Mouse (Mus musculus) liver, embryonic 14.5 days (tissue): ENCODE data around the gene Cntn5. TPM values are rescaled to one million over a fixed set of nuclear protein-coding genes. Genes with fewer than 3 reads are reported as not detected.

Experiments
- ATAC-seq: fragments of 200-750 bp; cut with Nextera tagmentation; 2 replicates; pipeline ENCODE4 v1.8.0; 2017; ENCODE audit warnings: moderate number of reproducible peaks, mild to moderate bottlenecking, moderate library complexity; ENCODE audit not compliant: insufficient read depth
- DNase-seq, 3 experiments: peaks; one replicate each; pipeline ENCODE4 v3.0.0-alpha.2; 2012 to 2013; ENCODE audit warnings: low read depth in 3 of 3, low spot score in 3 of 3
- H3K27ac ChIP-seq: fragments of 300-500 bp; sonication (generic); 2 replicates; pipeline ENCODE4 v1.5.1; 2014; ENCODE audit warnings: moderate library complexity, mild to moderate bottlenecking, control low read depth, inconsistent platforms
- H3K27me3 ChIP-seq: fragments of 300-500 bp; sonication (generic); 2 replicates; pipeline ENCODE4 v1.6.1; 2014; ENCODE audit warnings: mild to moderate bottlenecking, low read length, moderate library complexity; ENCODE audit not compliant: control insufficient read depth, insufficient read depth
- H3K36me3 ChIP-seq: fragments of 300-500 bp; sonication (generic); replicated peaks from 2 replicates; pipeline ENCODE4 v1.6.1; 2014; ENCODE audit warnings: low read depth; ENCODE audit not compliant: control insufficient read depth, insufficient read depth
- H3K4me1 ChIP-seq, 2 experiments: fragments of 200-500 bp in 1 of 2; fragments of 300-500 bp in 1 of 2; sonication (generic) in 1 of 2; replicated peaks; 2 replicates each; pipeline ENCODE4 v1.6.1; 2012 to 2014; ENCODE audit warnings: antibody characterized with exemption in 1 of 2, inconsistent platforms in 1 of 2, low read length in 1 of 2; ENCODE audit not compliant: control insufficient read depth in 2 of 2, insufficient read depth in 2 of 2
- H3K4me2 ChIP-seq: fragments of 300-500 bp; sonication (generic); 2 replicates; pipeline ENCODE4 v1.6.1; 2014; ENCODE audit warnings: low read depth, mild to moderate bottlenecking, control low read depth, moderate library complexity
- H3K4me3 ChIP-seq, 2 experiments: fragments of 200-500 bp in 1 of 2; fragments of 300-500 bp in 1 of 2; sonication (generic) in 1 of 2; 2 replicates each; pipeline ENCODE4 v1.5.1; 2012 to 2014; ENCODE audit warnings: low read depth in 2 of 2, low read length in 2 of 2, mild to moderate bottlenecking in 2 of 2, control low read depth in 1 of 2, inconsistent platforms in 1 of 2, moderate library complexity in 1 of 2; ENCODE audit not compliant: insufficient read depth in 1 of 2
- H3K9ac ChIP-seq: fragments of 300-500 bp; sonication (generic); replicated peaks from 2 replicates; pipeline ENCODE4 v1.6.1; 2014; ENCODE audit warnings: mild to moderate bottlenecking, control low read depth, moderate library complexity
- H3K9me3 ChIP-seq: fragments of 300-500 bp; sonication (generic); 2 replicates; pipeline ENCODE4 v1.6.1; 2016; ENCODE audit warnings: low read length, mixed read lengths; ENCODE audit not compliant: control insufficient read depth
- CTCF ChIP-seq: IDR thresholded peaks from 2 replicates; pipeline ENCODE4 v1.5.1; 2016; ENCODE audit warnings: antibody characterized with exemption, low read depth, control low read depth
- EP300 ChIP-seq: IDR thresholded peaks from 2 replicates; pipeline ENCODE4 v1.6.1; 2016; ENCODE audit warnings: antibody characterized with exemption, low read depth
- WGBS: fragments of 180-500 bp; shearing (Covaris S2); extraction: QIAGEN DNeasy Blood & Tissue Kit; methylation state at CpG from one replicate; pipeline ENCODE4 v1.1.7; 2014; ENCODE audit not compliant: insufficient replicate concordance; 5-methylcytosine and 5-hydroxymethylcytosine counted together
- polyA plus RNA-seq, 2 experiments: library from polyadenylated mRNA; depleted of rRNA in 1 of 2; stranded (reverse) in 1 of 2; unstranded in 1 of 2; fragments of >200 nt; fragmentation: Nextera tagmentation in 1 of 2; extraction: Ambion mirVana in 1 of 2; gene quantifications; 2 replicates each; pipeline versions ENCODE4 v1.2.1 to v1.2.3; 2012 to 2014

The Cntn5 gene
- polyA plus RNA-seq (2012; rRNA removed), result not detected in 2 replicates
- not detected in 2 replicates for polyA plus RNA-seq (2014; fragmentation: Nextera tagmentation; extraction: Ambion mirVana)

DNA sequence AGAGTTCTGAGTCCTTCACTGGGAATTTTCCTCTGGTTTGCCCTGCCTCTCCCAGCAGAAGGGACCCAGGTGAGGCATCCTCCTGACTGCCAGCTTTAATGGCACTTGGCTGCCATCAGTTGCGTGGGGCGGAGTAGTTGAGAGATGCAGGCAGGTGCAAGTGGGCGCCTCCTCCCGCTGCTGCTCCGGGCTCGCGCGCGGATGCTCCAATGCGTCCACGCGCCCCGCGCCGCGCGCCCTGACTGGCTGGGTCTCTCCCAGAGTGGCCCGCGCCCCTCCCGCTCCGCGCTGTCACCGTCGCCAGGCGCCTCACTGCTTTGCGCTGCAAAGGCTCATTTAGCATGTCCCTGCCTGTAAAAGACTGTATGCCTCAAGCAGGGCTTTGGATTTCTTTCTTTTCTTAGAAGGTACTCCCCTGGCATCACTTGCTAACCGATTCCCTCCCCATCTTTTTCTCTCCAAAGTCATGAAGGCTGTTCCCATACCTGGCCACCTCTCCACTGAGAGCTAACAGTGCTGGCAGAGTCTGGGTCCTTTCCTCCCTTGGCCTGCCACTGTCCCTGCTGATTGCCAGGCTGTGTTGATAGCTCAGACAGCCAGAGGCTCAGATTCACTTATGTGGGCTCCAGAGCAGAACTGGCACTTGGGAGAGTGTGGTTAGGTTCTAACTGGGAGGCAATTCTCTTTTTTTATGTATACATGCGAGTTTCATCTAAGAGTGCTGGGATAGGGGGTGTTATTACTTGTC is at the start of gene Cntn5:
TSS of gene Cntn5 (minus strand) at position 160 of the 748 bp plus-strand sequence.
- TF ChIP-seq CTCF (no peak), EP300 (no peak)
- Histone ChIP-seq H3K27ac (no peak within 1 kb of the TSS), H3K4me1 (no peaks in the 10 kb centered on the region), H3K27me3 (no peaks in the 10 kb centered on the region), H3K4me3 (no peak within 1 kb of the TSS), H3K4me2 (no peak within 1 kb of the TSS), H3K36me3 (no peaks in the 10 kb centered on the region), H3K9me3 (no peaks in the 10 kb centered on the region), H3K9ac (no peak within 1 kb of the TSS)
- 3% methylated on average over 28 of the region's 28 CpGs for WGBS
- no peak for DNase-seq
- ATAC-seq, result no peak

DNA sequence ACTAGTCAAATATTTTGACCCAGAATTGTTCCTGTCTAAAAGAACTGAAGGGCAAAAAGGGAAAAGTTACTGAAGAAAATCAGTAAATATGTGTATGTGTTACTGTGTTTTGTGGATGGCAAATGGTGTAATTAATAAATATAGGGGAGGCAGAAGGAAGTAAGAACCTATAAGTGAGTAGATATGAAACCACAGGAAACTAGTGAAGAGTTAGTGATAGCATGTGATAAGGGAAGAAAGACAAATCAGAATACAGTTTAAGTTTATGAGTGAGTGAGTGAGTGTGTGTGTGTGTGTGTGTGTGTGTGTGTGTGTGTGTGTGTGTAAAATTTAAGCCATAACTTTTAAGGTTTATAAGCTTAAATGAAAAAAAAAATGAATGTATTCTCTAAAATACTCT is 45.9 kb upstream of the Cntn5 start:
- H3K27ac ChIP-seq, result no peak overlapping the region
- no peaks in the 10 kb centered on the region for H3K27me3 ChIP-seq
- H3K9ac ChIP-seq, result no peak overlapping the region
- H3K36me3 ChIP-seq, result no peaks in the 10 kb centered on the region
- no peaks in the 10 kb centered on the region for H3K9me3 ChIP-seq
- H3K4me1 ChIP-seq, result no peaks in the 10 kb centered on the region
- ATAC-seq (no peak), DNase-seq (no peak)
- TF ChIP-seq CTCF (no peak), EP300 (no peak)
- H3K4me3 ChIP-seq, result no peak overlapping the region
- no peak overlapping the region for H3K4me2 ChIP-seq

DNA sequence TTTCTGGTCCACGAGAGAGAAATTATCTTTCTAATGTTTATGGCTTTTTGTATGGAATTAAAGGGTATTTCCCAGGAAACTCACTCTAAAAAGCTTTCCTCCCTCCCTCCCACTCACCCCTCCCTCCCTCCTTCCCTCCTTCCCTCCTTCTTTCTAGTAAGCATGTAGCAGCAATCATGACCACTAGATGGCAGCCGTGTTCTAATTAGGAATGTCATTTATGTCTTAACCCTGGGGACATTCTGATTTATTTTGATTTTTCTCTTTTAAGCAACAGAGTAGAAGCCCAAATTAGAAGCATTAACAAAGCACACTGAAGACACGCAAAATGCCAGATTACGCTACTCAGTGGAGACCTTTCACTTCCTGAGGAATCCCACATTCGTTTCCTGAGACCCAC is 5.0 kb upstream of the Cntn5 start:
- TF ChIP-seq CTCF (peak; percentile 40; the same call in 1 of the 2 replicates), EP300 (no peak)
- Histone ChIP-seq H3K27me3 (no peaks in the 10 kb centered on the region), H3K27ac (no peak overlapping the region), H3K36me3 (no peaks in the 10 kb centered on the region), H3K4me2 (no peak overlapping the region), H3K4me3 (no peak overlapping the region), H3K9ac (no peak overlapping the region), H3K9me3 (no peaks in the 10 kb centered on the region), H3K4me1 (no peaks in the 10 kb centered on the region)
- DNase-seq, result peak; percentile 6 to 7 (median 7)
- WGBS, result 13% methylated on average over 5 of the region's 5 CpGs
- ATAC-seq, result no peak

DNA sequence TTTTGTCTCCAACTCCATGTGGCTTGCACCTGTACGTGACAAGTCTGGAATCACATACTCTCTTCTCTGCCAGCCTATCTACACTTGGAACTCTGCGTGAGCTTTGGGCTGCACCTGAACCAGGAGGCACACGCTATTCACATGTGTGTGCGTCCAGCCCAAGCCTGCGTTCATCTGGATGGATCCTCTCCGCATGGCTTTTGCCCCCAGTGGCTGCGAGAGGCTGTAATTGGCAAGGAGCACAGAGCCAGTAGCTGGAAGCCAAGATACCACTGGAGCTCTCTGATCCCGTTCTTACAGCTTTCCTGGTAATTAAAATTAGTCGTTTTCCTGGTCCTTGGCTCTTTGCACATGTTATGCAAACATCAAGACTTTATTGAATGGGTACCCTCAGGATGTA is 1.1 kb upstream of the Cntn5 start:
- no peaks in the 10 kb centered on the region for H3K27me3 ChIP-seq
- H3K9ac ChIP-seq, result no peak overlapping the region
- H3K4me3 ChIP-seq, result no peak overlapping the region
- H3K4me1 ChIP-seq, result no peaks in the 10 kb centered on the region
- no peaks in the 10 kb centered on the region for H3K36me3 ChIP-seq
- no peak overlapping the region for H3K4me2 ChIP-seq
- 63% methylated on average over 9 of the region's 9 CpGs for WGBS
- DNase-seq (no peak), ATAC-seq (no peak)
- no peak overlapping the region for H3K27ac ChIP-seq
- no peak for TF ChIP-seq CTCF
- no peaks in the 10 kb centered on the region for H3K9me3 ChIP-seq

GRCm38 (mm10) chr9:10879758-10880157 is 24.8 kb downstream of the Cntn5 start:
- Histone ChIP-seq H3K4me3 (no peak overlapping the region), H3K4me1 (no peaks in the 10 kb centered on the region), H3K27ac (no peak overlapping the region), H3K4me2 (no peak overlapping the region), H3K36me3 (no peaks in the 10 kb centered on the region), H3K9me3 (no peaks in the 10 kb centered on the region), H3K9ac (no peak overlapping the region), H3K27me3 (no peaks in the 10 kb centered on the region)
- TF ChIP-seq EP300, result no peak
- TF ChIP-seq CTCF, result no peak
- ATAC-seq (no peak), DNase-seq (no peak)
- 46% methylated on average over 1 of the region's 1 CpGs for WGBS
